Mouse (Mus musculus) kidney, adult 2 months (tissue): ENCODE results near the gene Cog1.

ENCODE experiments used
- CTCF ChIP-seq: fragments of 200-500 bp; conservative IDR thresholded peaks from 2 replicates; pipeline ENCODE4 v1.5.1; 2011; ENCODE audit warnings: low read depth, mild to moderate bottlenecking, control low read depth, low read length, moderate library complexity, mixed read lengths; ENCODE audit not compliant: insufficient read depth, insufficient read length
- POLR2A ChIP-seq: fragments of 200-500 bp; IDR thresholded peaks from one replicate; pipeline ENCODE4 v1.6.1; 2011; ENCODE audit warnings: low read depth, low read length, control low read depth

DNA sequence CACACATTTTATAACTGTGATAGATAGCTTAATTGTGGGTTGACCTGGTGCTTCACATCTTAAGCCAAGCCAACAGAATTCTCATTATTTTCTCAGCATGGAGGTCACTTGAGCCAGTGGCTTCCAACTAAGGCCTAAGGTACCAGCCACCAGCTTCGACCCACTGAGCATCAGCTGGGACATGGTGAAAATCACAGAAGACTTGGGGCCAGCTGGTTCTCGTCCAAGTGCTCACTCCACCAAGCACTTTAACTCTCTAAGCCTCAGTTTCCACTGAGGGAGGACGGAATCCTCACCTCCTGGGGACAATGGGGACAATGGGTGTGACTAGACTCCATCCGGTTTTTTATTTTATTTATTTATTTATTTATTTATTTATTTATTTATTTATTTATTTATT, 26.9 kb upstream of the Cog1 start:
- TF ChIP-seq CTCF (no peak), POLR2A (no peak)
